Mouse (Mus musculus): ENCODE data around the gene Olfr329-ps. TPM values are rescaled to one million over a fixed set of nuclear protein-coding genes. Genes with fewer than 3 reads are reported as not detected.

Gene Olfr329-ps
- total and polyA plus RNA-seq, 2 experiments from 2014 or later = 0.11 TPM; not detected in 1

- H3K4me1 ChIP-seq (ENCODE audit: insufficient read depth, low read length) = no peaks in the 10 kb centered on the region
- H3K27me3 ChIP-seq (ENCODE audit: insufficient read depth, low read length) = no peaks in the 10 kb centered on the region
- no peak for TF ChIP-seq CTCF (IDR thresholded peaks at IDR 0.05; ENCODE audit: low read depth)
- H3K4me3 ChIP-seq (ENCODE audit: low read length) = no peak overlapping the region
- H3K9ac ChIP-seq (replicated peaks; ENCODE audit: low read length) = no peak overlapping the region
- WGBS = 78% methylated on average over 9 of the region's 9 CpGs
- ATAC-seq = no peak
- no peaks in the 10 kb centered on the region; the same call in 1 of the 2 replicates for H3K9me3 ChIP-seq (ENCODE audit: low read length)
- no peak for DNase-seq (ENCODE audit: low spot score)
- no peak overlapping the region for H3K27ac ChIP-seq
- no peaks in the 10 kb centered on the region for H3K36me3 ChIP-seq (ENCODE audit: insufficient read depth, low read length)
- no peak overlapping the region for H3K4me2 ChIP-seq (ENCODE audit: low read depth, low read length)
Observed at GRCm38 (mm10) chr11:58498761-58499160, 47.5 kb downstream of the Olfr329-ps start.

DNA sequence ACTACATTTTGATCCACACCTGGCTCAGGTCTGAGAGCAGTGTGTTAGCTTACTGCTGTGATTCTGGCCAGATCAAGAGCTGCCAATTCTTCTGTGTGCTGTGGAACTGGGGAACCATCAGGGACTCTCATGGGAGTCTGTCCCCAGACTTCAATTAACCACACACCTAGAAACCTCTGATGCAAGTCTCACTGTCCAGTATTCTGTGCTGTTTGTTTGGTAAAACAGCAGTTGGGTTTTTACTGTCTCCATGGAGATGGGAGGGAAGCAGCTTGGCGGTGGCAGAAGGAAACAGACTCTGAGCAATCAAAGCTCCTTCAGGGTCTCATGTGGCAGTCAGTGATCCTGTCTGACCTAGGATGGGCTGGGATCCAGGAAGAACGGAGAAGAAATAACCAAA, 53.8 kb downstream of the Olfr329-ps start, which contains the start of gene Olfr332:
Gene Olfr332, minus strand, starts transcription at position 101 of the 400 bp plus-strand sequence.
- Histone ChIP-seq H3K9me3 (ENCODE audit: low read length) (no peaks in the 10 kb centered on the region; the same call in 1 of the 2 replicates), H3K4me1 (ENCODE audit: insufficient read depth, low read length) (no peaks in the 10 kb centered on the region), H3K36me3 (ENCODE audit: insufficient read depth, low read length) (no peaks in the 10 kb centered on the region), H3K27me3 (ENCODE audit: insufficient read depth, low read length) (no peaks in the 10 kb centered on the region), H3K4me3 (ENCODE audit: low read length) (no peak within 1 kb of the TSS), H3K9ac (replicated peaks; ENCODE audit: low read length) (no peak within 1 kb of the TSS), H3K4me2 (ENCODE audit: low read depth, low read length) (no peak within 1 kb of the TSS), H3K27ac (no peak within 1 kb of the TSS)
- WGBS = 54% methylated on average over 2 of the region's 2 CpGs
- TF ChIP-seq CTCF (IDR thresholded peaks at IDR 0.05; ENCODE audit: low read depth) = no peak
- DNase-seq (ENCODE audit: low spot score) (no peak), ATAC-seq (no peak)

Other genes with a start within 250 kb of the Olfr329-ps start
- gene Zfp692, start 239.4 kb downstream of the Olfr329-ps start, total RNA-seq (2014; rRNA removed) = 23.9 and 27.8 TPM in 2 replicates
- 19.7 and 21.9 TPM in 2 replicates for gene Zfp692, start 239.4 kb downstream of the Olfr329-ps start, polyA plus RNA-seq (2015; fragmentation: Nextera tagmentation; extraction: Ambion mirVana)
- 36.3 and 42.9 TPM in 2 replicates for gene Zfp672, start 216.1 kb downstream of the Olfr329-ps start, total RNA-seq (2014; rRNA removed)
- 43.8 TPM in 2 replicates for gene Zfp672, start 216.1 kb downstream of the Olfr329-ps start, polyA plus RNA-seq (2015; fragmentation: Nextera tagmentation; extraction: Ambion mirVana)
- 51.8 and 55.4 TPM in 2 replicates for gene Sh3bp5l, start 215.7 kb downstream of the Olfr329-ps start, total RNA-seq (2014; rRNA removed)
- gene Sh3bp5l, start 215.7 kb downstream of the Olfr329-ps start, polyA plus RNA-seq (2015; fragmentation: Nextera tagmentation; extraction: Ambion mirVana) = 39.7 and 40.3 TPM in 2 replicates
- gene Lypd8, start 167.4 kb downstream of the Olfr329-ps start, total RNA-seq (2014; rRNA removed) = not detected in 2 replicates
- gene Lypd8, start 167.4 kb downstream of the Olfr329-ps start, polyA plus RNA-seq (2015; fragmentation: Nextera tagmentation; extraction: Ambion mirVana) = not detected in 2 replicates
- not detected in 2 replicates for gene 1810065E05Rik, start 125.3 kb downstream of the Olfr329-ps start, total RNA-seq (2014; rRNA removed)
- gene 1810065E05Rik, start 125.3 kb downstream of the Olfr329-ps start, polyA plus RNA-seq (2015; fragmentation: Nextera tagmentation; extraction: Ambion mirVana) = not detected in 2 replicates
- gene Gm12253, start 113.9 kb downstream of the Olfr329-ps start, total RNA-seq (2014; rRNA removed) = not detected in 2 replicates
- gene Gm12253, start 113.9 kb downstream of the Olfr329-ps start, polyA plus RNA-seq (2015; fragmentation: Nextera tagmentation; extraction: Ambion mirVana) = not detected in 2 replicates
- gene Lypd9, start 93.5 kb downstream of the Olfr329-ps start, total RNA-seq (2014; rRNA removed) = not detected in 2 replicates
- gene Lypd9, start 93.5 kb downstream of the Olfr329-ps start, polyA plus RNA-seq (2015; fragmentation: Nextera tagmentation; extraction: Ambion mirVana) = not detected in 2 replicates
- not detected in 2 replicates for gene Olfr30, start 84.2 kb downstream of the Olfr329-ps start, total RNA-seq (2014; rRNA removed)
- gene Olfr30, start 84.2 kb downstream of the Olfr329-ps start, polyA plus RNA-seq (2015; fragmentation: Nextera tagmentation; extraction: Ambion mirVana) = not detected in 2 replicates
- not detected in 2 replicates for gene Olfr332, start 53.9 kb downstream of the Olfr329-ps start, total RNA-seq (2014; rRNA removed)
- gene Olfr332, start 53.9 kb downstream of the Olfr329-ps start, polyA plus RNA-seq (2015; fragmentation: Nextera tagmentation; extraction: Ambion mirVana) = not detected in 2 replicates
- gene Olfr331, start 43.9 kb downstream of the Olfr329-ps start, total RNA-seq (2014; rRNA removed) = not detected in 2 replicates
- not detected in 2 replicates for gene Olfr331, start 43.9 kb downstream of the Olfr329-ps start, polyA plus RNA-seq (2015; fragmentation: Nextera tagmentation; extraction: Ambion mirVana)
- not detected in 2 replicates for gene Olfr330, start 11.6 kb downstream of the Olfr329-ps start, total RNA-seq (2014; rRNA removed)
- 0.15 TPM in 1 of 2 replicates, not detected in the other for gene Olfr330, start 11.6 kb downstream of the Olfr329-ps start, polyA plus RNA-seq (2015; fragmentation: Nextera tagmentation; extraction: Ambion mirVana)
- gene Olfr328, start 9.2 kb upstream of the Olfr329-ps start, total RNA-seq (2014; rRNA removed) = not detected in 2 replicates
- gene Olfr328, start 9.2 kb upstream of the Olfr329-ps start, polyA plus RNA-seq (2015; fragmentation: Nextera tagmentation; extraction: Ambion mirVana) = not detected in 2 replicates
- not detected in 2 replicates for gene Olfr224, start 24.1 kb upstream of the Olfr329-ps start, total RNA-seq (2014; rRNA removed)
- 0.08 TPM in 1 of 2 replicates, not detected in the other for gene Olfr224, start 24.1 kb upstream of the Olfr329-ps start, polyA plus RNA-seq (2015; fragmentation: Nextera tagmentation; extraction: Ambion mirVana)
- gene Olfr325, start 31.3 kb upstream of the Olfr329-ps start, total RNA-seq (2014; rRNA removed) = not detected in 2 replicates
- gene Olfr325, start 31.3 kb upstream of the Olfr329-ps start, polyA plus RNA-seq (2015; fragmentation: Nextera tagmentation; extraction: Ambion mirVana) = not detected in 2 replicates
- gene Olfr324, start 48.7 kb upstream of the Olfr329-ps start, total RNA-seq (2014; rRNA removed) = 0.26 and 0.54 TPM in 2 replicates
- gene Olfr324, start 48.7 kb upstream of the Olfr329-ps start, polyA plus RNA-seq (2015; fragmentation: Nextera tagmentation; extraction: Ambion mirVana) = 0.05 and 0.13 TPM in 2 replicates
- gene 2210407C18Rik, start 69.7 kb upstream of the Olfr329-ps start, total RNA-seq (2014; rRNA removed) = not detected in 2 replicates
- not detected in 2 replicates for gene 2210407C18Rik, start 69.7 kb upstream of the Olfr329-ps start, polyA plus RNA-seq (2015; fragmentation: Nextera tagmentation; extraction: Ambion mirVana)
- gene Olfr323, start 84.1 kb upstream of the Olfr329-ps start, total RNA-seq (2014; rRNA removed) = not detected in 2 replicates
- not detected in 2 replicates for gene Olfr323, start 84.1 kb upstream of the Olfr329-ps start, polyA plus RNA-seq (2015; fragmentation: Nextera tagmentation; extraction: Ambion mirVana)
- 0.10 TPM in 1 of 2 replicates, not detected in the other for gene Trim58, start 94.0 kb upstream of the Olfr329-ps start, total RNA-seq (2014; rRNA removed)
- 0.10 and 0.31 TPM in 2 replicates for gene Trim58, start 94.0 kb upstream of the Olfr329-ps start, polyA plus RNA-seq (2015; fragmentation: Nextera tagmentation; extraction: Ambion mirVana)
- gene Olfr322, start 112.4 kb upstream of the Olfr329-ps start, total RNA-seq (2014; rRNA removed) = 0.07 and 0.16 TPM in 2 replicates
- not detected in 2 replicates for gene Olfr322, start 112.4 kb upstream of the Olfr329-ps start, polyA plus RNA-seq (2015; fragmentation: Nextera tagmentation; extraction: Ambion mirVana)
- not detected in 2 replicates for gene Olfr320, start 134.7 kb upstream of the Olfr329-ps start, total RNA-seq (2014; rRNA removed)
- not detected in 2 replicates for gene Olfr320, start 134.7 kb upstream of the Olfr329-ps start, polyA plus RNA-seq (2015; fragmentation: Nextera tagmentation; extraction: Ambion mirVana)
- not detected in 2 replicates for gene Olfr319, start 152.7 kb upstream of the Olfr329-ps start, total RNA-seq (2014; rRNA removed)
- not detected in 2 replicates for gene Olfr319, start 152.7 kb upstream of the Olfr329-ps start, polyA plus RNA-seq (2015; fragmentation: Nextera tagmentation; extraction: Ambion mirVana)
- not detected in 2 replicates for gene Olfr318, start 177.6 kb upstream of the Olfr329-ps start, total RNA-seq (2014; rRNA removed)
- not detected in 2 replicates for gene Olfr318, start 177.6 kb upstream of the Olfr329-ps start, polyA plus RNA-seq (2015; fragmentation: Nextera tagmentation; extraction: Ambion mirVana)
- gene Olfr317, start 192.8 kb upstream of the Olfr329-ps start, total RNA-seq (2014; rRNA removed) = 1.7 and 2.3 TPM in 2 replicates
- 0.08 and 0.18 TPM in 2 replicates for gene Olfr317, start 192.8 kb upstream of the Olfr329-ps start, polyA plus RNA-seq (2015; fragmentation: Nextera tagmentation; extraction: Ambion mirVana)
- not detected in 2 replicates for gene Olfr316, start 206.3 kb upstream of the Olfr329-ps start, total RNA-seq (2014; rRNA removed)
- not detected in 2 replicates for gene Olfr316, start 206.3 kb upstream of the Olfr329-ps start, polyA plus RNA-seq (2015; fragmentation: Nextera tagmentation; extraction: Ambion mirVana)
- not detected in 2 replicates for gene Olfr315, start 226.8 kb upstream of the Olfr329-ps start, total RNA-seq (2014; rRNA removed)
- not detected in 2 replicates for gene Olfr315, start 226.8 kb upstream of the Olfr329-ps start, polyA plus RNA-seq (2015; fragmentation: Nextera tagmentation; extraction: Ambion mirVana)
- not detected in 2 replicates for gene Olfr314, start 236.5 kb upstream of the Olfr329-ps start, total RNA-seq (2014; rRNA removed)
- gene Olfr314, start 236.5 kb upstream of the Olfr329-ps start, polyA plus RNA-seq (2015; fragmentation: Nextera tagmentation; extraction: Ambion mirVana) = not detected in 2 replicates

Measured in hindbrain, postnatal 0 days (tissue).